Mouse (Mus musculus) erythroblast, adult 5-6 weeks (primary cell): ENCODE measurements around the gene Cyp2c70. TPM values are rescaled to one million over a fixed set of nuclear protein-coding genes. Genes with fewer than 3 reads are reported as not detected.

Source experiments
- total RNA-seq, 2 experiments: library from RNA; stranded (forward) in 1 of 2; stranded (reverse) in 1 of 2; fragments of 150-400 nt in 1 of 2; fragments of 200-764, 138-1000 nt in 1 of 2; gene quantifications; 2 replicates each; pipeline versions ENCODE4 v1.2.3 to v1.2.4; 2015 to 2017; ENCODE audit warnings: low replicate concordance in 2 of 2

Cyp2c70 gene
- total RNA-seq, 2 experiments from 2014 or later = not detected

Other genes starting within 250 kb of the Cyp2c70 start
- gene Cyp2c37, start 194.9 kb downstream of the Cyp2c70 start, total RNA-seq (2015; ENCODE audit: low replicate concordance) = not detected in 2 replicates
- gene Cyp2c37, start 194.9 kb downstream of the Cyp2c70 start, total RNA-seq (2017; ENCODE audit: low replicate concordance) = not detected in 2 replicates
- not detected in 2 replicates for gene Cyp2c54, start 113.5 kb downstream of the Cyp2c70 start, total RNA-seq (2015; ENCODE audit: low replicate concordance)
- gene Cyp2c54, start 113.5 kb downstream of the Cyp2c70 start, total RNA-seq (2017; ENCODE audit: low replicate concordance) = not detected in 2 replicates
- gene Cyp2c50, start 97.6 kb downstream of the Cyp2c70 start, total RNA-seq (2015; ENCODE audit: low replicate concordance) = not detected in 2 replicates
- not detected in 2 replicates for gene Cyp2c50, start 97.6 kb downstream of the Cyp2c70 start, total RNA-seq (2017; ENCODE audit: low replicate concordance)
- 19.6 and 24.0 TPM in 2 replicates for gene Pdlim1, start 84.5 kb upstream of the Cyp2c70 start, total RNA-seq (2015; ENCODE audit: low replicate concordance)
- gene Pdlim1, start 84.5 kb upstream of the Cyp2c70 start, total RNA-seq (2017; ENCODE audit: low replicate concordance) = 8.9 and 32.3 TPM in 2 replicates